Mouse (Mus musculus): Measurements from ENCODE around the gene Pxylp1. TPM values are rescaled to one million over a fixed set of nuclear protein-coding genes. Genes with fewer than 3 reads are reported as not detected.
A peak's percentile ranks its signal among the peaks of the same experiment; 100 is the strongest.

Gene Pxylp1
- polyA plus RNA-seq, 1 experiment from 2014 or later: 15.5 TPM

GRCm38 (mm10) chr9:96832516-96832915, 60.0 kb downstream of the Pxylp1 start:
- no peak for DNase-seq (ENCODE audit: low spot score)
- Histone ChIP-seq H3K9ac (ENCODE audit: low read length) (peak overlapping the region; percentile 3; the same call in 1 of the 2 replicates), H3K4me3 (ENCODE audit: low read depth, low read length) (no peak overlapping the region), H3K27me3 (ENCODE audit: control insufficient read depth, insufficient read depth, low read length) (no peaks in the 10 kb centered on the region), H3K4me1 (ENCODE audit: control insufficient read depth, insufficient read depth, low read length) (peaks cover 10% of the 10 kb centered on the region), H3K4me2 (ENCODE audit: low read depth, severe bottlenecking) (no peak overlapping the region), H3K27ac (replicated peaks; ENCODE audit: low read depth, low read length) (no peak overlapping the region), H3K36me3 (ENCODE audit: control insufficient read depth, insufficient read depth, low read length) (no peaks in the 10 kb centered on the region), H3K9me3 (ENCODE audit: control insufficient read depth, low read length) (no peaks in the 10 kb centered on the region)
- ATAC-seq (ENCODE audit: insufficient number of reproducible peaks, low FRiP score, low TSS enrichment, low read depth): no peak
- WGBS: 68% methylated on average over 4 of the region's 4 CpGs

GRCm38 (mm10) chr9:96830856-96831359, 61.6 kb downstream of the Pxylp1 start:
- H3K4me1 ChIP-seq (ENCODE audit: control insufficient read depth, insufficient read depth, low read length): peaks cover 5% of the 10 kb centered on the region
- ATAC-seq (ENCODE audit: insufficient number of reproducible peaks, low FRiP score, low TSS enrichment, low read depth) (no peak), DNase-seq (ENCODE audit: low spot score) (no peak)
- H3K36me3 ChIP-seq (ENCODE audit: control insufficient read depth, insufficient read depth, low read length): no peaks in the 10 kb centered on the region
- 72% methylated on average over 17 of the region's 17 CpGs for WGBS
- H3K9me3 ChIP-seq (ENCODE audit: control insufficient read depth, low read length): no peaks in the 10 kb centered on the region
- H3K4me2 ChIP-seq (ENCODE audit: low read depth, severe bottlenecking): no peak overlapping the region
- no peak overlapping the region for H3K27ac ChIP-seq (replicated peaks; ENCODE audit: low read depth, low read length)
- no peak overlapping the region for H3K4me3 ChIP-seq (ENCODE audit: low read depth, low read length)
- no peak overlapping the region for H3K9ac ChIP-seq (ENCODE audit: low read length)
- no peaks in the 10 kb centered on the region for H3K27me3 ChIP-seq (ENCODE audit: control insufficient read depth, insufficient read depth, low read length)

GRCm38 (mm10) chr9:96829682-96830081, 62.8 kb downstream of the Pxylp1 start:
- WGBS: 73% methylated on average over 3 of the region's 3 CpGs
- no peak overlapping the region for H3K4me3 ChIP-seq (ENCODE audit: low read depth, low read length)
- no peaks in the 10 kb centered on the region for H3K36me3 ChIP-seq (ENCODE audit: control insufficient read depth, insufficient read depth, low read length)
- no peaks in the 10 kb centered on the region for H3K9me3 ChIP-seq (ENCODE audit: control insufficient read depth, low read length)
- H3K4me1 ChIP-seq (ENCODE audit: control insufficient read depth, insufficient read depth, low read length): peaks cover 5% of the 10 kb centered on the region
- DNase-seq (ENCODE audit: low spot score) (no peak), ATAC-seq (ENCODE audit: insufficient number of reproducible peaks, low FRiP score, low TSS enrichment, low read depth) (no peak)
- H3K4me2 ChIP-seq (ENCODE audit: low read depth, severe bottlenecking): no peak overlapping the region
- no peak overlapping the region for H3K27ac ChIP-seq (replicated peaks; ENCODE audit: low read depth, low read length)
- H3K9ac ChIP-seq (ENCODE audit: low read length): no peak overlapping the region
- H3K27me3 ChIP-seq (ENCODE audit: control insufficient read depth, insufficient read depth, low read length): no peaks in the 10 kb centered on the region

- Histone ChIP-seq H3K9ac (ENCODE audit: low read length) (no peak overlapping the region), H3K4me1 (ENCODE audit: control insufficient read depth, insufficient read depth, low read length) (no peaks in the 10 kb centered on the region), H3K4me3 (ENCODE audit: low read depth, low read length) (no peak overlapping the region), H3K4me2 (ENCODE audit: low read depth, severe bottlenecking) (no peak overlapping the region), H3K27me3 (ENCODE audit: control insufficient read depth, insufficient read depth, low read length) (no peaks in the 10 kb centered on the region), H3K36me3 (ENCODE audit: control insufficient read depth, insufficient read depth, low read length) (no peaks in the 10 kb centered on the region), H3K27ac (replicated peaks; ENCODE audit: low read depth, low read length) (no peak overlapping the region), H3K9me3 (ENCODE audit: control insufficient read depth, low read length) (no peaks in the 10 kb centered on the region)
- DNase-seq (ENCODE audit: low spot score) (no peak), ATAC-seq (ENCODE audit: insufficient number of reproducible peaks, low FRiP score, low TSS enrichment, low read depth) (no peak)
- WGBS: 47% methylated on average over 2 of the region's 2 CpGs
Observed at GRCm38 (mm10) chr9:96828071-96828470, 64.4 kb downstream of the Pxylp1 start.

GRCm38 (mm10) chr9:96827002-96827785, 65.3 kb downstream of the Pxylp1 start:
- WGBS: 78% methylated on average over 12 of the region's 12 CpGs
- Histone ChIP-seq H3K36me3 (ENCODE audit: control insufficient read depth, insufficient read depth, low read length) (no peaks in the 10 kb centered on the region), H3K4me1 (ENCODE audit: control insufficient read depth, insufficient read depth, low read length) (no peaks in the 10 kb centered on the region), H3K9ac (ENCODE audit: low read length) (no peak overlapping the region), H3K4me2 (ENCODE audit: low read depth, severe bottlenecking) (no peak overlapping the region), H3K27me3 (ENCODE audit: control insufficient read depth, insufficient read depth, low read length) (no peaks in the 10 kb centered on the region), H3K27ac (replicated peaks; ENCODE audit: low read depth, low read length) (no peak overlapping the region), H3K4me3 (ENCODE audit: low read depth, low read length) (no peak overlapping the region), H3K9me3 (ENCODE audit: control insufficient read depth, low read length) (no peaks in the 10 kb centered on the region)
- ATAC-seq (ENCODE audit: insufficient number of reproducible peaks, low FRiP score, low TSS enrichment, low read depth): no peak
- DNase-seq (ENCODE audit: low spot score): no peak

GRCm38 (mm10) chr9:96824857-96825256, 67.6 kb downstream of the Pxylp1 start:
- no peaks in the 10 kb centered on the region for H3K27me3 ChIP-seq (ENCODE audit: control insufficient read depth, insufficient read depth, low read length)
- H3K9ac ChIP-seq (ENCODE audit: low read length): no peak overlapping the region
- WGBS: 96% methylated on average over 18 of the region's 18 CpGs

GRCm38 (mm10) chr9:96824026-96824425, 68.4 kb downstream of the Pxylp1 start:
- Histone ChIP-seq H3K9ac (ENCODE audit: low read length) (no peak overlapping the region), H3K27me3 (ENCODE audit: control insufficient read depth, insufficient read depth, low read length) (no peaks in the 10 kb centered on the region), H3K4me1 (ENCODE audit: control insufficient read depth, insufficient read depth, low read length) (no peaks in the 10 kb centered on the region), H3K9me3 (ENCODE audit: control insufficient read depth, low read length) (no peaks in the 10 kb centered on the region), H3K27ac (replicated peaks; ENCODE audit: low read depth, low read length) (no peak overlapping the region), H3K4me2 (ENCODE audit: low read depth, severe bottlenecking) (no peak overlapping the region), H3K36me3 (ENCODE audit: control insufficient read depth, insufficient read depth, low read length) (no peaks in the 10 kb centered on the region), H3K4me3 (ENCODE audit: low read depth, low read length) (no peak overlapping the region)
- WGBS: 75% methylated on average over 12 of the region's 12 CpGs
- ATAC-seq (ENCODE audit: insufficient number of reproducible peaks, low FRiP score, low TSS enrichment, low read depth): no peak
- no peak for DNase-seq (ENCODE audit: low spot score)

More at GRCm38 (mm10) chr9:96824857-96825256, 67.6 kb downstream of the Pxylp1 start:
- H3K27ac ChIP-seq (replicated peaks; ENCODE audit: low read depth, low read length): no peak overlapping the region
- H3K4me3 ChIP-seq (ENCODE audit: low read depth, low read length): no peak overlapping the region
- H3K9me3 ChIP-seq (ENCODE audit: control insufficient read depth, low read length): no peaks in the 10 kb centered on the region
- no peak for DNase-seq (ENCODE audit: low spot score)
- no peaks in the 10 kb centered on the region for H3K36me3 ChIP-seq (ENCODE audit: control insufficient read depth, insufficient read depth, low read length)
- no peaks in the 10 kb centered on the region for H3K4me1 ChIP-seq (ENCODE audit: control insufficient read depth, insufficient read depth, low read length)
- no peak for ATAC-seq (ENCODE audit: insufficient number of reproducible peaks, low FRiP score, low TSS enrichment, low read depth)
- H3K4me2 ChIP-seq (ENCODE audit: low read depth, severe bottlenecking): no peak overlapping the region

GRCm38 (mm10) chr9:96823541-96823940, 68.9 kb downstream of the Pxylp1 start:
- Histone ChIP-seq H3K36me3 (ENCODE audit: control insufficient read depth, insufficient read depth, low read length) (no peaks in the 10 kb centered on the region), H3K27ac (replicated peaks; ENCODE audit: low read depth, low read length) (no peak overlapping the region), H3K9me3 (ENCODE audit: control insufficient read depth, low read length) (no peaks in the 10 kb centered on the region), H3K9ac (ENCODE audit: low read length) (no peak overlapping the region), H3K4me1 (ENCODE audit: control insufficient read depth, insufficient read depth, low read length) (no peaks in the 10 kb centered on the region), H3K4me2 (ENCODE audit: low read depth, severe bottlenecking) (no peak overlapping the region), H3K27me3 (ENCODE audit: control insufficient read depth, insufficient read depth, low read length) (no peaks in the 10 kb centered on the region), H3K4me3 (ENCODE audit: low read depth, low read length) (no peak overlapping the region)
- 85% methylated on average over 5 of the region's 5 CpGs for WGBS
- DNase-seq (ENCODE audit: low spot score) (no peak), ATAC-seq (ENCODE audit: insufficient number of reproducible peaks, low FRiP score, low TSS enrichment, low read depth) (no peak)

All from limb, embryonic 11.5 days (tissue).